Mouse (Mus musculus): Measurements from ENCODE around the gene Igf2. TPM values are rescaled to one million over a fixed set of nuclear protein-coding genes. Genes with fewer than 3 reads are reported as not detected.

Igf2 gene
- total RNA-seq, 2 experiments from 2014 or later, result 179 to 218 TPM

Small RNA genes lying within 50 kb of the gene (microRNA-seq; reads per million reads assigned to microRNA genes)
- gene Mir483, result 162 to 215 reads per million in 2 experiments

Other genes starting within 250 kb of the Igf2 start
- under 1 TPM in 1 of 2 experiments, not detected in 1; 0.44 TPM for gene Syt8, start 232.0 kb downstream of the Igf2 start, total RNA-seq (2021)
- under 1 TPM in 1 of 2 experiments, not detected in 1; 0.74 TPM for gene Tnni2, start 225.0 kb downstream of the Igf2 start, total RNA-seq (2021)
- 1 to 10 TPM; 6.4 to 7.7 TPM for gene Lsp1, start 206.0 kb downstream of the Igf2 start, total RNA-seq (2021)
- gene Tnnt3, start 168.0 kb downstream of the Igf2 start, total RNA-seq (2021), result not detected
- 1 to 10 TPM; 4.1 to 8.0 TPM for gene Mrpl23, start 134.1 kb downstream of the Igf2 start, total RNA-seq (2021)
- under 1 TPM in 1 of 2 experiments, not detected in 1; 0.11 TPM for gene Gm49394, start 3.1 kb upstream of the Igf2 start, total RNA-seq (2021)
- not detected for gene Ins2, start 76.6 kb upstream of the Igf2 start, total RNA-seq (2021)